Mouse (Mus musculus) embryonic facial prominence, embryonic 12.5 days (tissue): ENCODE results near the gene BC049352. TPM values are rescaled to one million over a fixed set of nuclear protein-coding genes. Genes with fewer than 3 reads are reported as not detected.

Experiments
- ATAC-seq: fragments of 200-750 bp; cut with Nextera tagmentation; 2 replicates; pipeline ENCODE4 v1.8.0; 2017; ENCODE audit not compliant: insufficient number of reproducible peaks, insufficient read depth, low FRiP score, low TSS enrichment
- H3K27ac ChIP-seq: fragments of 300-500 bp; sonication (generic); 2 replicates; pipeline ENCODE4 v1.5.1; 2016; ENCODE audit warnings: mild to moderate bottlenecking
- H3K27me3 ChIP-seq: fragments of 300-500 bp; sonication (generic); 2 replicates; pipeline ENCODE4 v1.6.1; 2016; ENCODE audit warnings: mild to moderate bottlenecking, moderate library complexity
- H3K36me3 ChIP-seq: fragments of 300-500 bp; sonication (generic); 2 replicates; pipeline ENCODE4 v1.6.1; 2016; ENCODE audit warnings: mild to moderate bottlenecking
- H3K4me1 ChIP-seq: fragments of 300-500 bp; sonication (generic); 2 replicates; pipeline ENCODE4 v1.6.1; 2016
- H3K4me2 ChIP-seq: fragments of 300-500 bp; sonication (generic); replicated peaks from 2 replicates; pipeline ENCODE4 v1.6.1; 2016; ENCODE audit warnings: mild to moderate bottlenecking, moderate library complexity
- H3K4me3 ChIP-seq: fragments of 300-500 bp; sonication (generic); 2 replicates; pipeline ENCODE4 v1.5.1; 2016; ENCODE audit warnings: mild to moderate bottlenecking
- H3K9ac ChIP-seq: fragments of 300-500 bp; sonication (generic); 2 replicates; pipeline ENCODE4 v1.6.1; 2016; ENCODE audit warnings: mild to moderate bottlenecking, moderate library complexity
- H3K9me3 ChIP-seq: fragments of 300-500 bp; sonication (generic); 2 replicates; pipeline ENCODE4 v1.6.1; 2016; ENCODE audit warnings: mild to moderate bottlenecking, moderate library complexity
- WGBS: fragments of 180-500 bp; shearing (Covaris S2); methylation state at CpG from one replicate; pipeline ENCODE4 v1.1.7; 2016; 5-methylcytosine and 5-hydroxymethylcytosine counted together
- polyA plus RNA-seq: library from polyadenylated mRNA; unstranded; fragments of >200 nt; fragmentation: Nextera tagmentation; extraction: Ambion mirVana; gene quantifications from 2 replicates; pipeline ENCODE4 v1.2.1, GENCODE M21; 2016

The BC049352 gene
- polyA plus RNA-seq, 1 experiment from 2014 or later = 0.36 TPM

DNA sequence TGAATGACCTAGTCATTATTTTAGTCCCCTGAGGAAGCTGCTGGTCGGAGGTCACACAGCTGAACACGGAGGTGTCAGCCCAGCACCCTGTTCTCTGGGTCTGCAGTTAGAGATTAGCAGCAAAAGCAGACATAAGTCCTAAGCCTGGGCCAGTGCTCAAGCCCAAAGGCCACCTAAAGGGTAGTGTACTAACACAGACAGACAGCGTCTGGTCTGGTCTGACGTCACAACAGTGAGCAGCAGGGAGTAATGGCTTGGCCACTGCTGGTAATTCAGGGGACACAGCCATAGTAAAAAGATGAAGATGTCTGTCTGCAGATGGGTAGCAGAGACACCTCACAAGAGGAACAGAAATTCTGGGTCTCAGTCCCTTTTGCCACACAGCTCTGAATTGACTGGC, 72.8 kb downstream of the BC049352 start:
- Histone ChIP-seq H3K36me3 (no peaks in the 10 kb centered on the region), H3K9me3 (no peaks in the 10 kb centered on the region), H3K4me1 (no peaks in the 10 kb centered on the region), H3K27me3 (no peaks in the 10 kb centered on the region), H3K4me2 (no peak overlapping the region), H3K4me3 (no peak overlapping the region), H3K27ac (no peak overlapping the region), H3K9ac (no peak overlapping the region)
- WGBS = 52% methylated on average over 4 of the region's 4 CpGs
- no peak for ATAC-seq

DNA sequence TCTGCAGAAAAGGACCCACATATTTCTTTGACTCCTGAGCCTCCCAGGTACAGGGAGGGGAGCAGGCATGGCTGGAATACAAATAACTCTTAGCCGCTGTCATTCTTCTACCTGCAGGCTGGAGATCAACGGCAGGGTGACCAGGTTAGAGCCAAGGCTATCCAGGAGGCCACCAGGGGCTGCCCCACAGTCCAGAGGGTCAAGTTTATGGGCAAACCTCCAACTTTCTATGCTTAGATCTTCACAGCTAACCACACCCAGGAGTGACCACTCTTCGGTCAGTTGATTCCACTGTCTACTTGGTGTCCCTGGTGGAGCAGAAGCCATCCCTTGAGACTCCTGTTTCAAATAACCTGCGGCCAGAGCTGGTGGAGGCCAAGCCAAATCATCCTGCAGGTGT, 73.6 kb downstream of the BC049352 start:
- H3K4me3 ChIP-seq = no peak overlapping the region
- H3K9me3 ChIP-seq = no peaks in the 10 kb centered on the region
- no peak overlapping the region for H3K9ac ChIP-seq
- no peak overlapping the region for H3K27ac ChIP-seq
- no peaks in the 10 kb centered on the region for H3K4me1 ChIP-seq
- WGBS = 84% methylated on average over 4 of the region's 4 CpGs
- H3K36me3 ChIP-seq = no peaks in the 10 kb centered on the region
- H3K4me2 ChIP-seq = no peak overlapping the region
- H3K27me3 ChIP-seq = no peaks in the 10 kb centered on the region
- no peak for ATAC-seq

DNA sequence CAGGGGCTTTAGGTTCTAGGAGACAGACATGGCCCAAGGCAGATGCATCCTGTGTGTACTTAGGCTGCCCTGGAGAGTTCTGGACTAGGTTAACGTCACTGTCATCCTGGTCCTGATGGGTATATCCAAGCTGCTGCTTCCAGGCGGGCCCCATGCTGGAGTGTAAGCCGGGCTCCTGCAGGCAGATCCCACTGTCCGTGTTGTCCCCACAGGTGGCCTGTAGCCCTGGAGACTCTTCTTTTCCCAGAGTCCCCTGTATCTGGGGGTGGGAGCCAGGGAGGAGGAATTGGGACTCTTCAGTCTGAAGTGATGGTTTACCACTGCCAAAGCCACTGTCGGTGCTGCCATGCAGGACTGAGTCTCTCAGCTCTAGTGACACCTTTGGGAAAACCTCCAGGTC, 74.2 kb downstream of the BC049352 start:
- no peak for ATAC-seq
- WGBS = 85% methylated on average over 5 of the region's 5 CpGs
- no peak overlapping the region for H3K4me2 ChIP-seq
- H3K4me1 ChIP-seq = no peaks in the 10 kb centered on the region
- no peak overlapping the region for H3K4me3 ChIP-seq
- H3K9ac ChIP-seq = no peak overlapping the region
- no peak overlapping the region for H3K27ac ChIP-seq
- H3K36me3 ChIP-seq = no peaks in the 10 kb centered on the region
- H3K27me3 ChIP-seq = no peaks in the 10 kb centered on the region
- H3K9me3 ChIP-seq = no peaks in the 10 kb centered on the region

DNA sequence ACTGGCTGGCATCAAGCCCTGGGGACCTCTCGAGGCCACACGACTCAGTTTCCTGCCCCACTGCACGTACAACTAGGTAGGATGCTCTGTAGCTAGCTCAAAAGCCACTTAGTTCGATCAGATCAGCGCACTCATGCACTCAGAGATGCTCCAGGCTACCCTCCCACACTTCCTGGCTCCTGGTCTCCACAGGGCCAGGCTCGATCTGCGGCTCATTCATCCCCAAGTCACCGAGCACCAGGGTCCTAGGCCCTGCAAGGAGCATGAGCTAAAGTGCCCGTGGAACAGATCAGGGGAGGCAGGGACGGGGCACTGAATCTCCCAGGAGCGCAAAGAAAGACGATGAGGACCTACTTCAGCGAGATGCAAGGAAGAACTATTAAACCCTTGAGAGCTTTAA, 77.3 kb downstream of the BC049352 start:
- H3K27me3 ChIP-seq = no peaks in the 10 kb centered on the region
- 83% methylated on average over 13 of the region's 13 CpGs for WGBS
- no peaks in the 10 kb centered on the region for H3K4me1 ChIP-seq
- no peak overlapping the region for H3K27ac ChIP-seq
- no peak overlapping the region for H3K4me2 ChIP-seq
- no peak for ATAC-seq
- H3K36me3 ChIP-seq = no peaks in the 10 kb centered on the region
- no peaks in the 10 kb centered on the region for H3K9me3 ChIP-seq
- H3K9ac ChIP-seq = no peak overlapping the region
- no peak overlapping the region for H3K4me3 ChIP-seq

DNA sequence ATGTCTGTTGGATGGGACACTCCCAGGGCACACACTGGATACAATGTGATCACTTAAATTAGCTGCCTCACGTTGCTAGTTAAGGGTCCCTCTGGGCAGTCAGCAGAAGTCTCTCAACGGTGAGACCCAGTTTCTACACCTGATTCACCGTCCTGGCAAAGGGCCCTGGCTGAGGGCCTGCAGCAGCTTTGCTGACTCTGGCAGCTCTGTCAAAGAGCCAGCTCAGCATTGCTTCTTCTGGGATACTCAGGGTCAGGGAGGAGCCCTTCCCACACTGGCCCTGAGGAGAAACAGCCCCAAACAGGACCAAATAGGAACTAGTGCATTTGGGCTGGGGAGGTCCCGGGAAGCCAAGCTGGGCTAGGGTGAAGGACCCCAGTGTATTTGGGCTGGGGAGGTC, 79.7 kb downstream of the BC049352 start:
- Histone ChIP-seq H3K36me3 (no peaks in the 10 kb centered on the region), H3K9ac (no peak overlapping the region), H3K27me3 (no peaks in the 10 kb centered on the region), H3K27ac (no peak overlapping the region), H3K4me1 (no peaks in the 10 kb centered on the region), H3K4me3 (no peak overlapping the region), H3K4me2 (no peak overlapping the region), H3K9me3 (no peaks in the 10 kb centered on the region)
- no peak for ATAC-seq
- WGBS = 74% methylated on average over 4 of the region's 4 CpGs

DNA sequence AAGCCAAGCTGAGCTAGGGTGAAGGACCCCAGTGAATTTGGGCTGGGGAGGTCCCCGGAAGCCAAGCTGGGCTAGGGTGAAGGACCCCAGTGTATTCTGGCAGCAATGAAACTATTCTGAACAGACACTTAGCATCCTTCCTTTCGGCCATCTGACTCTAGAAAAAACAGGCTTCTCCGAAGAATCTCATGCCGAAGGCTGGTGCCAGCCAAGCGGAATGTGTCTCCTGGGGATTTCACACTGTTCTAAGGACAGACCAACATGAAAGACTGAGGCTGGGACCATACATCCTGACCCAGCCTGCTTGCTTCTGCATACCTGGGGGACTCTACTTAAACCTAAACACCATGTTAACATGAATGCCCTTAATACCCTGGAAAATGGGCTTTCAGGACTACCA, 80.1 kb downstream of the BC049352 start:
- Histone ChIP-seq H3K27me3 (no peaks in the 10 kb centered on the region), H3K4me1 (no peaks in the 10 kb centered on the region), H3K36me3 (no peaks in the 10 kb centered on the region), H3K9me3 (no peaks in the 10 kb centered on the region), H3K9ac (no peak overlapping the region), H3K27ac (no peak overlapping the region), H3K4me2 (no peak overlapping the region), H3K4me3 (no peak overlapping the region)
- 66% methylated on average over 5 of the region's 5 CpGs for WGBS
- no peak for ATAC-seq

DNA sequence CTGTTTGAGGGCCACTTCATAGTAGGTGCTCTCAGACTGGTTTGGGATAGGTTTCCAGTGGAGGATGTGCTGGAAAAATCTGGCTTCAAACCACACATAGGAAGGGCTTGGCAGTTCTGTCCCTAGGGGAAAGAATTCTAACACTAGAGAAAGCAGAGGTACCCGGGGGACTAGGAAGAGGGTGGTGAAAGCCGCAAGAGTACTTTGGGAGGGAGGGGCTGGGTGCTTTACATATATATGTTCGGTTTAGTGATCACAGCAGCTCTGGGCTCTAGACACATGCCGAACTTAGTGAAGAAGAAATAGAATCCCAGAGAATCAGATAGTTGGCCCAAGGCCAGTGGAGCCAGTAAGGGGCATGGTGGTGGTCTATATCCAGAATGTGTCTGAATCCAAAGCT, 85.3 kb downstream of the BC049352 start:
- 76% methylated on average over 4 of the region's 4 CpGs for WGBS
- H3K36me3 ChIP-seq = no peaks in the 10 kb centered on the region
- ATAC-seq = no peak
- H3K9me3 ChIP-seq = no peaks in the 10 kb centered on the region
- H3K4me2 ChIP-seq = no peak overlapping the region
- no peak overlapping the region for H3K9ac ChIP-seq
- no peak overlapping the region for H3K4me3 ChIP-seq
- no peaks in the 10 kb centered on the region for H3K4me1 ChIP-seq
- peaks cover 45% of the 10 kb centered on the region for H3K27me3 ChIP-seq
- H3K27ac ChIP-seq = no peak overlapping the region

DNA sequence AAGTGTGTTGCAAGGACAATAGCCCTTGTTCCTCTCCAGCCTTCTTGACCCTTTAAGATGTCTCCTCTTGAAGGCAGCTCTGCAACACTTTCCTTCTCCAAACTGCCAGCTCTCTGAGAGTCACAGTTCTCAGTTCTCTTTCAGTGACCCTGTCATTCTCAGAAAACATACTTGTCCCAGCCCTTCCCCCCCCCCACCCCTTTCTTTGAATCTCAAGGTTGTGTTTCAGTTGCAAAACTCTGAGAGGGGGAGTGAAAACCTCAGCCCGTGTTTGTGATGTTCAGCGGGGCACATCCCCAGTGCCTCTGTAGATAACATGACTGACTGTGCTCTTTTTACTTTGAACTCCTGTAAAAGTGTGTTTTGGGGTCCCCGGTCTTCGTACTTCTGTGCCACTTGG, 86.3 kb downstream of the BC049352 start:
- H3K4me3 ChIP-seq = no peak overlapping the region
- no peaks in the 10 kb centered on the region for H3K4me1 ChIP-seq
- H3K27me3 ChIP-seq = peaks cover 45% of the 10 kb centered on the region
- no peak overlapping the region for H3K4me2 ChIP-seq
- no peaks in the 10 kb centered on the region for H3K36me3 ChIP-seq
- no peak overlapping the region for H3K9ac ChIP-seq
- no peaks in the 10 kb centered on the region for H3K9me3 ChIP-seq
- 65% methylated on average over 4 of the region's 4 CpGs for WGBS
- no peak for ATAC-seq
- H3K27ac ChIP-seq = no peak overlapping the region

DNA sequence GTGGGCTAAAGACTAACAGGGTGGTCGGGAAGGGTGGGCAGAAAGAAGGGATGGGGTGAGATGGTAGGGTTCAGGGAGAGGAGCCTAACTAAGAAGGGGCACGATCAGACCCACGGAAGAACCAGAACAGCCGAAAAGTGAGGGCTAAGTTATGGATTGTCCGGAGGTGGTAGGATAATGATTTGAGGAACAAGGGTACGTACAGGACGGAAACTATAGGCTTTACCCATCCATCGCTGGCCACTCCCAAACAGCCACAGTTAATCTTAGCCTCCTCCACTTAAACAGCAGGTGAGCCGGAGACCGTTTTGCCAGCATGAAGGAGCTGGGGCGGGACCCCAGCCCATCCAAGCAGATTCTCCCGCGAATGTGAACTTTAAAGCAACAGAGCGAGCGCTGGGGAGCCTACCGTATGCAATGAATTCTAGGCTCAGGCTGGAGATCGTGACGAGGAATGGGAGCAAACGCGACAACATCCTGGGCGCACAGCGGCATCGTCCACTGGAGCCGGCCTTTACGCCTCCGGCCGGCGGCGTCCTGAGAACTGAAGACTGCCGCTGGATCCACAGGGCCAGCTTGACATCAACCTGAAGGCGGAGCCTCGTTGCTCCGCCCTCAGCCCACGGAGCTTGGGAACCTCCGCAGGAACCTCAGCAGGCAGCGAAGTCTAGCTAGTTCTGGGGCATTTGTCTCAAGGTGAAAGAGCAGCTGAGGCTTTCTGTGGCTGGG, 87.0 kb downstream of the BC049352 start, which contains the start of gene Il10ra:
TSS of gene Il10ra (minus strand) at position 553 of the 729 bp plus-strand sequence.
- peak within 1 kb of the TSS; percentile 43; the same call in 1 of the 2 replicates for H3K9ac ChIP-seq
- peaks cover 45% of the 10 kb centered on the region for H3K27me3 ChIP-seq
- no peak for ATAC-seq
- H3K4me2 ChIP-seq = peak within 1 kb of the TSS; percentile 66
- H3K9me3 ChIP-seq = no peaks in the 10 kb centered on the region
- no peak within 1 kb of the TSS for H3K27ac ChIP-seq
- WGBS = 6% methylated on average over 36 of the region's 36 CpGs
- H3K4me3 ChIP-seq = peak within 1 kb of the TSS; percentile 36
- H3K36me3 ChIP-seq = no peaks in the 10 kb centered on the region
- no peaks in the 10 kb centered on the region for H3K4me1 ChIP-seq

DNA sequence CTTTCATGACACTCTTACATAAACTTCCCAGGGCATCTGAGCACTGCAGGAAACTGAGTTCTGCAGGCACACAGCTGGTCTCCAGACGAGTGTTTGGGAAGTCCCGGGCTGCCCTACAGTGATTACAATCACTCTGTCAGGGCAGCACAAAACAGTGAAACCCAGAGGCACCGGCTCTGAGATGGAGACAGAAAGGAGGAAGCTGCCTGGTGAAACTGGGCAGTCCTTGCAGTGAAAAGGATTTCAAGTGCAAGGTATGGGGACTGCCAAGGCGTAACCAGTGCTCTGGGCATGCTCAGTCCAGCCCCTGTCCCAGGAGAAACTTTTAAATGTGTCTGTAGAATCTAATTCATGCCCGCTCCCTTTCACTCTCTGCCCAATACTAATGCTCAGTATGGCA, 90.4 kb downstream of the BC049352 start:
- no peak overlapping the region for H3K27ac ChIP-seq

DNA sequence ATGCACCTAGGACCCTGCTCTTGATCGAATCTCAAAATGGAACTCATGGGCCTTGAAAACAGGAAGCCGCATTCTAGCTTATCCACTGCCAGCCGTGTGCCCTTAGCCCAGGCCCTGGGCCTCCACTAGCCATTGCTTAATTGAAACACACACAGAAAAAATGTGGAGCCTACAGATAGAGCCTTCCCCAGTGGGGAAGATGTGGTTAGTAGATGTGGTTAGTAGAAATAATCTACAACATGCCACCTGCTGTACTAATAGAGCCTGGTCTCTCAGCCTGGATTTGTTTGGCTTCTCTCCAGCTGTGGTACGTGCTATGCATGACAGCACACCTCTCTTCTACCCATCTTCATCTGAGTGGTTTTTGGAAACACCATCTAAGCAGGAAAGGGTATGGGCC, 92.4 kb downstream of the BC049352 start:
- H3K27ac ChIP-seq = no peak overlapping the region
- WGBS = 85% methylated on average over 4 of the region's 4 CpGs
- H3K4me1 ChIP-seq = no peaks in the 10 kb centered on the region
- no peak for ATAC-seq
- no peaks in the 10 kb centered on the region for H3K36me3 ChIP-seq
- no peak overlapping the region for H3K4me3 ChIP-seq
- no peaks in the 10 kb centered on the region for H3K9me3 ChIP-seq
- H3K9ac ChIP-seq = no peak overlapping the region
- peaks cover 23% of the 10 kb centered on the region for H3K27me3 ChIP-seq
- no peak overlapping the region for H3K4me2 ChIP-seq

More for the DNA sequence above, 90.4 kb downstream of the BC049352 start:
- 41% methylated on average over 5 of the region's 5 CpGs for WGBS
- H3K4me2 ChIP-seq = no peak overlapping the region
- H3K4me3 ChIP-seq = no peak overlapping the region
- no peaks in the 10 kb centered on the region for H3K36me3 ChIP-seq
- no peaks in the 10 kb centered on the region for H3K4me1 ChIP-seq
- no peak for ATAC-seq
- H3K9me3 ChIP-seq = no peaks in the 10 kb centered on the region
- H3K9ac ChIP-seq = no peak overlapping the region
- H3K27me3 ChIP-seq = peaks cover 43% of the 10 kb centered on the region

DNA sequence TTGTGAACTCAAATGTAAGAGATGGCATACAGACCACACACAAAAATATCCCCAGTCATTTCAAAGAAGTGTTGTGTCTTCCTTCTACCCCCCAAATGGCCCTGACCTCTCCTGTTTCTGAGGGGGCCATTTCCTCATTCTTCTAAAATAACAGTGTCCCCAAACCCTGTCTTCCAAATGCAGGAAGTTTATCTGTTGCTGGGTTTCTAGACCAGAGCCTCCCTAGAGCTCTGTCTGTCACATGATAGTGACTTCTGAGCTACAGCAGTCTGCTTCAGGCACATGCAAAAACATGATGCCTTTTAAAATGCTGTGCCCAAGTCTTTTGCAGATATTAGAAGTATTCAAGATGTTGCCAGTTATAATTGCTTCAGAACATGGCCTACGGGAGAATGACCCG, 92.8 kb downstream of the BC049352 start:
- H3K9ac ChIP-seq = no peak overlapping the region
- no peak overlapping the region for H3K4me3 ChIP-seq
- H3K9me3 ChIP-seq = no peaks in the 10 kb centered on the region
- no peak overlapping the region for H3K27ac ChIP-seq
- H3K27me3 ChIP-seq = peaks cover 19% of the 10 kb centered on the region
- H3K4me2 ChIP-seq = no peak overlapping the region
- no peaks in the 10 kb centered on the region for H3K36me3 ChIP-seq
- no peaks in the 10 kb centered on the region for H3K4me1 ChIP-seq
- ATAC-seq = no peak
- 83% methylated on average over 2 of the region's 2 CpGs for WGBS
